Mouse (Mus musculus) kidney, adult 8-10 months (tissue): ENCODE data around the gene Ppib.

Experiments
- DNase-seq, 2 experiments: peaks; one replicate each; pipeline ENCODE4 v3.0.0; 2022

The Ppib gene

DNA sequence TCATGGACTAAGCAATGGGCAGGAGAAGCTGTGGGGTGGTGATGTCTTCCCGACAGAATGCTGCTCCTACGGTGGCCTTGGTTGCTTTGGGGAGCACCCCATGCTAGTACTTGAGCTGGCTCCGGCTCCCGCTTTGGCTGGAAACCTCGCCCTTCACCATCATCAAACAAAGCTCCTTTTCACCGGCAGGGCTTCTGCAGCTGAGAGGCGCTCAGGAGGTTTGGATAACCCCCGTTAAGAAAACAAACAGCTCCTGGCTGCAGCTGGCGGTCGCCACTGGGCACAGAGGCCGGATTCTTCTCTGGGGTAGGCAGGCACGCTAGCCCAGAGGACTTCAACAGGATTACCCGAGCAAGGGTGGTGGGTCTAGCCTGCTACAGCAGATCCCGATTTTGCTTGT lies 18.5 kb downstream of the Ppib start:
- no peak for DNase-seq

DNA sequence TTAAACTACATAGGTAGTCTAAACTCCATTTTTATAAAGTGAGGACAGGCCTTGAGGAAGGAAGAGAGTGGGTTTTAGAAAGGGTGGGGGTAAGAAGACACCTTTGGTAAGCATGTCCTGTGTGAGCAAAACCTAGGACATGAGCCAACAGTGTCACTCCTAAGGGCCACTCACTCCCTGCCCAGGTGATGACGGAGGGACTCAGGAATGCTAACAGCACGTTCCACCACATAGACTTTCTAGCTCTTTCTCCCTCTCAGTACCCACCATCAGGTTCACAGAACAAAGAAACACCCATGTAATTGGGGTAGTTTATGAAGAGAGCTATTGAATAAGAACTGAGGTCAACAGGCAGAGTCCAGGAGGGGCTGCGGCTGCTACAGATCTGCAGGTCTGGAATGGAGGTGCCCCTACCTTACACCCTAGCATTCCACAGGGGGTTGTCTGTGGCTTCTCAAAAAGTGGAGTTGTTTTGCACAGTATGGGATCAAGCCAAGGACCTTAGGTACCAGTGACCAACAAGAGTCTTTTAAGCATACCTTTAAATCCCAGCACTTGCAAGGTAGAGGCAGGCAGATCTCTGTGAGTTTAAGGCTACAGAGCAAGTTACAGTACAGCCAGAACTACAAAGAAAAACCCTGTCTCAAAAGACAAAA lies 20.9 kb downstream of the Ppib start:
- no peak for DNase-seq

DNA sequence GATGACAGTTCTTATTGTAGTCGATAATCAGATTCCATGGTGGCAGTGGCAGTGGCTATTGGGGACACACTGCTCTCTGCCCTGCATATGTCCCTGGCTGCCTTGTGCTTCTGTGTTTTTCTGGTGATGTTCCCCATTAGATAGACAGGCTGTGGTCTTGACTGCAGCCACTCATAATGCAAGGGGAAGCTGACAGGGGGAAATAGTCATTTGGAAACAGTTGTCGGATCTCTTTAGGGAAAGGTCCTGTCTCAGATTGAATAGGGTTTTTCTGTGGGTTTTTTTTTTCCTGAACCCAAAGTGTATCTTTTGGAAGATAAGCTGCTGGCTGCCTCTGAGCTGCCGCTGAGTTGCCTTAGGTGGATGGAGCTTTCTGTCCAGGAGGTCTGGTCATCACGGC lies 22.0 kb downstream of the Ppib start:
- DNase-seq, result no peak

DNA sequence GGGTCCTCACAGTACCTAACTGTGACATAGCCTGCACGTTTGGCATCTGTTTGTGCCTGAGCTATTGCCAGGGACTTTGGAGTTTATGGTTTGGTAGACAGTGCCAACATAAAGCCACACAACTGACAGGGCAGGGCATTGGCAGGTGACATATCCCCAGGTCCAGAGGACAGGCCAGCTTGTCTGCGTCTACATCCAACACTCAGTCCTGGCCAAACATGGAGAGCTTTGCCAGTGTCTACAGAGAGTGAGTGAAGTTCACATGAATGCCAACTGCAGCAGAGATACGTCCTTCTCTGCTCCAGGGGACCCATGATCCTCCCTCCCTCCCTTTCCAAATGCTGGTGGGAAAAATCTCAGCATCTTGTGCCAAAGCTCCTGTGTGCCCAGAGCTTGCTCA lies 24.1 kb downstream of the Ppib start:
- no peak for DNase-seq

DNA sequence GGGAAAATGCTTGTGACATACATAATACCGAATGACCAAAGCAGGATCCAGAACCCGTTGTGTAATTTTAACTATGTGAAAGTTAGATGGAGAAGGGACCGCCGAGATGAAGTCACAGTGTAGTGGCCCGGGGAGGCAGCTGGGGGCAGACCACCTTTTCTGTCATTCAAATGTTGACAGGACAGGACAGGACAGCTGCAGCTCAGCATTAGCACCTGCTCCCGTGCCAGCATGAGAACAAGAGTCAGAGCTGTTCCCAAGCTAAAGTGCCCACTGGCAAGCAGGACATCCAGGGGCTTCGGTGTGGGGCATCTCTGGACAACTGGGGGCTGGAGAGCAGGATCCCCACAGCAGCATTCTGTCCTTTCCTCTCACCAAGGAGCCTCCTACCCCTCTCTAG lies 27.0 kb downstream of the Ppib start:
- no peak for DNase-seq

DNA sequence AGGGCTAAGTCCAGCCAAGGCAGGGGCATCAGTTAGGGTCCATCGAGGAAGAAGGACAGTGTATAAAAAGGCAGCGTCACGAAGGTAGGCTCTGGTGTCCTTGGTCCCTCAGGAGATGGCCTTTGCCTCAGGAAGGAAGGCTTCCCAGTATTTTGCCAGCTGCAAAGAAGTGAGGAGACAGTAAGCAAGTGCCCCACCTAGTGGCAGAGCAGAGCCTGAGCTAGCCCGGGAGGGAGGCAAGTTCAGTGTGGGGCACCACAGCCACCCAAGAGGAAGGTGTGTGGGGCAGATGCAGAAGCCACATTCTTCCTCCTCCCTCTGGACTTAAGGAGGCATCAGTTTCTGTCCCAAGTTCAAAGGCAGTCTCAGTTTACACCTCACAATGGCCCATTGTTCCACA lies 28.4 kb downstream of the Ppib start:
- peak; percentile 27 to 58 for DNase-seq

DNA sequence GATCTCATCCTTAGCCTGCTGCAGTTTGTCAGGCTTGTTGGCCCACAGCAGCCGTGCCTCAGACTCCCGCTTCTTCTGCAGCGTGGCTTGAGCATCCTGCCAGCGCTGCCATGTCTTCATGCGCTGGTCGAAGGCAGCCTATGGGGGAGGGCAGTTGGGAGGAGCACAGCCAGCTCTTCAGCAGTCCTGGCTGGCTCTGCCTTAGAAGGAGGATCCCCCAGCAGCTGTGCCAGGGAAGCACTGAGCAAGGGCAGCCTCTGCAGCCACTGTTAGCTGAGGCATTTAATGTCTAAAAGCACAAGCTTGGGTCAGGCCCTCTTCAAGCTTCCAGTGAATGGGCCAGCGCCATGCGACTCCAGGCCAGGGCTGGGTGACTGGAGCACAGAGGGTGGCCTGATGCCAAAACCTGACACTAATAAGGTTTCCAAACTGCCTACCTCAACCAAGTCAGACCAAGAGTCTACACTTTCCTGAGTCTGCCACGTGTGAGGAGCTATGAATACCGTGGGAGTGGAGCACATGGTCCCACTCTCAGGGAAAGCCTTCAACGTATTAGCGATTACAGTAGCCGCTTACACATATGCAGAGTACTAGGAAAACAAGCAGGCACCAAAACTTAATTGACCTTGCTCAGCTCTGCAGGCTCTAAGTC lies 30.7 kb downstream of the Ppib start:
- no peak for DNase-seq

DNA sequence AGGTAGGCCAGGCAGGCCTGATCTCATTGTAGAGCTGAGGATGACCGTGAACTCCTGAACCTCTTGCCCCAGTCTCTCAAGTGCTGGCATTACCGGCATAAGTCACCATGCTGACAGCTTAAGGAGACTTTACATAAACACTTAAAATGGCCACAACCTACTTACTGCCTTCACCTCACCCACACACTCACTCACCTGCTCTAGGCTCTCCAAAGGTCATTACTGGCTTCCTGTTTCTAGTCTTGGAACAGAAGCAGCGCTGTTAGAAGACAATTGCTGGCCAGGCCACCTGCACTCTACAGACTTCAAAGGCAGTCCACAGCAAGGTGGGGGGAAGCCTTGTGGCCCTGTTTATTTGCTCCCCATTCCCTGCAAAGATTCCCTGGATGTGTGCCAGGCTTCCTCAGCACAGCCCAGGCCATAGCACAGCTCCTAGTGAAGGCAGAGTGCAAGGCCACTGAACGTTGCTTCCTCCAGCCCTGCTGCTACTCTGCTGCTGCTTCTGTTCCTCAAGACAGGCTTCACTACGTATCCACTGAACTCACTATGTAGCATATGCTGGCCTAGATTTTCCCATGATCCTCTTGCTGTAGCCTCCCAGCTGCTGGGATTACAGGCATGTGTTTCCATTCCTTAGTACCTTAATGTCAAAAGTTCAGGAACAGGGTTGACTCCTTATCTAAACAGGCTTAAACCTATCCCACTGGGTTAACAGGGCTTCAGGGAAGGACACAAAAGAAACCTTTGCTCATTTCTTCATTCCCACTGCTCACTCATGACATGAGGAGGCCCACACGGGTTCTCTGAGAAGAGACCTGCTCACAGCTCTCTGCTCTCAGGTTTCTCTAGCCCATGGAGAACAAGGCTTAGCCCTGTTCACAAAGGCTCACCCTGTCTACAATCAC lies 31.6 kb downstream of the Ppib start:
- DNase-seq, result no peak

DNA sequence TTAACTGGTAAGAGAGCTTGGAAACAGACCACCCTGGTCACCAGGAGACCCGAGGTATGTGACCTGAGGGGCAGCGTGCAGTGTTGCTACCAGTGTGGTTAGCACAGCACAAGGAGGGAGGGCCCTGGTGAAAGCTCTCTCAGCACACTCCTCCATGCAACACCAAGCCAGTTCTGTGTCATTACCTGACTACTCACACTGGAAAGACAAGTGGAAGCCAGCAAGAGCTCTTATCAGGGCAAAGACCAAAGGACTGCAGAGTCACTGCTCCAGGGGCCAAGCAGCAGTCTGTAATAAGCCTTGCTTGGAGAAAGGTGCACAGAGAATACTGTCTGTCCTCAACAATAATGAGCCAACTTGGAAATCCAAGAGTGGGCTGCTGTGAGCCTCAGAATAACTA lies 32.6 kb downstream of the Ppib start:
- no peak for DNase-seq

DNA sequence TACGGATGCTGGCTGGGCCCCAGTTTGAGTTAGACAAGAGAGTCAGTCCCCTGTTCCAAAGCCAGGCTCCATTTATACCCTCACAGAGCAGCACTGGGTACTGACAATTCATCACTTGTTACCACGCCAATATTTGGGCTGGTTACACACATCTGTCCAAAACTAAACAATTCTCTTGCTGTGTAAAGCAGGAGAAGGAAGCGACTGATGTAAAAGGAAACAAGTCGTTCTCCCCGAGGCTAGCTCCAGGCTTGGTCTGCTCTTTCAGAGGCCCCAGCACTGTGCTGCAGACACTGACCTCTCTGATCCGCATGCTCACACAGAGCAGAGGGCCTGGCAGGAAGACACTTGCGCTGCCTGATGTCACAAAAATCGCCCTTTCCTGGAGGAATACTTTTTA lies 41.6 kb downstream of the Ppib start:
- no peak for DNase-seq

DNA sequence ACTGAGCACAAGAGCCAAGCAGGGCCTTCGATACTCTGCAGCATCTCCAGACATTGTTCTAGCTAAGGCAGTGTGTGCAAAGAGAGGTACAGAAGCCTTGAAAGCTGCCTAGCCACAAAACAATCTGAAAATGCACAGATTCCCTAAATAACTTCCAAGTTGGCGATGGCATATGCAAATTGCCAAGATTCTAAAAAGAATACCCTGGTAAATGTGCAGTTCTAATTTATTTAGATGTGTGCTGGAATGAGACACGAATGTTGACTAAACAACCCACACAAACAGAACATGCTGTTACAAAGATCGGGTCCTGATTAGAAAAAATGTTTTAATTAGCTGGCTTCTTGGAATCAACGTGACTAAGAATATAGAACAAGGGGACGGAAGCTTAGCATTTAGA lies 42.6 kb downstream of the Ppib start:
- no peak for DNase-seq

DNA sequence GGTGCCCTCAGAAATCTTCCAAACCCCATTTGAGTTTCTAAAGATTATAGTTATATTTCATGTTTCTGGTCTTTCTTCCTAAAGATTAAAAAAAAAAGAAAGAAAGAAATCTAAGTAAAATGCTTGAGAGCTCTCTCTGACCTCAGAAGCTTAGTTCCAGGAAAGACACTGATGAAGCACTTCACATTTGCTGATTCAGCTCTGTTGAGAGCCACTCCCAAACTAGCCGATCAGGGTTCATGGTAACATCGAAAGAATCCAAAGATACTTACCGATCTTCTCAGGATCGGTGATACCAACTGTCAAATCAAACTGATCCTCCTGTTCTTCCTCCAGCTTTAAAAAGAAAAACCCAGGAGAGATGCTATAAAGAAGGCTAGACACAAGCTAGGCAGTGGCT lies 44.6 kb downstream of the Ppib start:
- peak in 1 of 2 experiments; percentile 26 for DNase-seq

DNA sequence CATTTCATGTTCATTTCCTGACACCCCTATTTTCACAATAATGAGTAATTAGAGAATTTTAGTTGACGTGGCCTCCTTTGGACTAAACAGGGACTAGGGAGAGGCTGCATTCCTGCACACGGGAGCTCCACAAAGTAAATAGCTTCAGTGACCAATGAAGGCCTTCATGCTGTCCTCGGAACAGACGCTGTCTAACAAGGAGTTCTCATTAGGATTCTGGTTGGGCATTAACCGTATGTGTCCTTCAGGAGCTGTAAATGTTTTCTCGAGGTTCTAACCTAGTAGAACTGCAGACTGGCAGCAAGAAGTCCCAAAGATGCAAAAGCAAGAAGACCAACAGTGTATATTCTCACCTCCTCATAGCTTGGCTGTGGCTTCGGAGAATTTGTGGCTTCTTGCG lies 45.1 kb downstream of the Ppib start:
- DNase-seq, result peak; percentile 40 to 56

DNA sequence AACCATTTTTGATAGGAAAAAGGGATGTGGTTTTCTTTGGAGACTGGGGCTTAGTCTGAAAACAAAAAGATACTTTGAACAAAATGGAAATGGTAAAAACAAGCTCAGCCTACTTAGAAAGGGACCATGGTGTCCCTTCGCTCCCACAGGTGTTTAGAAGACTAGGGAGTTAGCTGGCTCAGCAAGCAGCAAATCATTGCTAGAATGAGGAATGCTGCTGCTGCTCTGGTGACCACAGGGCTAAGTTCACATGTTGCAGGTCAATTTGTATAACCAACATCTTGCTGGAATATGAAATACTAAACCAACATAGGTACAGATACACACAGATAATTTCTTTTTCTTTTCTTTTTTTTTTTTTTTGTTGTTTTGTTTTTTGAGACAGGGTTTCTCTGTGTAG lies 49.6 kb downstream of the Ppib start:
- peak; percentile 56 to 65 for DNase-seq

DNA sequence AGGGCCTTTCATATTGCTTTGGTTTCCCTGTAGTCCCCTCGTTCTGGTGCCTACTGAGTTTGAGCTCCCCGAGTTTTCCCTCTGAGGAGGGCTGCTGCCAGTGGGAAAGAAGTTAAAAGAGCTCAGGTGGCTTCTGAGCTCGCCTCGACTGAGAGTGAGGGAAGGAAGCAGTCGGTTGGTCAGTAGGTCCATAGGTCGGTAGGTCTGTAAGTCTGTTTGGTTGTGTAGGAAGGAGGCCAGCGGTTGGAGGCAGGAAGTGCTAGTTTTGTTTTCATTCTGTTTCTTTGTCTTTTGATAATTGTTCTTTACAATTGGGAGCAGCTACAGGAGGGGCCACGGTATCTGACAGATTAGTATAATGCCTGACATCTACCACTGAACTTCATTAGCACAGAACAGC lies 50.1 kb downstream of the Ppib start:
- peak in 1 of 2 experiments; percentile 33 for DNase-seq

DNA sequence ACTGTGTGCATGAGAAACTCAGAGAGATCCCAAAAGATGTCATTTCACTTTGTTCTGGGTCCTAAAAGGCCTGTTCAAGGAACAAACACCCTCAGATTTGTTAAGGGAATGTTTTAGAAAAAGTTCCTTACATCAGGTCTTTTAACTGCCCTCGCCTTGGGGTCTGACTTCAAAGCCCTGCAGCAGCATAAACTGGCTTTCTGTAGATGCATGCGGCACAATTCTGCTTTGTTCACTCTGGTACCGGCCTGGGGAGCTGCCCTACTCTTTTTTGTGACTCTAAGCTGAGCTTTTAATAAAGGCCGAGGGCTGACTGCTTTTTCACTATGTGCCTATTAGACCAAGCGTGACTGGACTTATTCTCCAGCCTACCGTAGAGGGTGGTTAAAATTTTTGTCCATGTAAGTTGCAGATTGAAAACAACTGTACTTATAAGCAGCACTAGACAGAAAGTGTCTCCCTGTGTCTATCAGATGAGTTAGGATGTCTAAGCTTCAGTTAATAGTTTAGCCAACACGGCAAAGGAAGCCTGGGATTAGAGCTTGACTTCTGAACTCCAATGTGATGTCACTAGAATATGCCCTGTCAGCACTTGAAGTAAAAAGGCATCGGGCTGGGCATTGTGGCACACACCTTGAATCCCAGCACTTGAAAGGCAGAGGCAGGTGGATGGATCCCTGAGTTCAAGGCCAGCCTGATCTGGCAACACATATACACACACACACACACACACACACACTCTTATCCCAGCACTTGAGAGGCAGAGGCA lies 50.8 kb downstream of the Ppib start:
- peak; percentile 55 to 75 for DNase-seq

DNA sequence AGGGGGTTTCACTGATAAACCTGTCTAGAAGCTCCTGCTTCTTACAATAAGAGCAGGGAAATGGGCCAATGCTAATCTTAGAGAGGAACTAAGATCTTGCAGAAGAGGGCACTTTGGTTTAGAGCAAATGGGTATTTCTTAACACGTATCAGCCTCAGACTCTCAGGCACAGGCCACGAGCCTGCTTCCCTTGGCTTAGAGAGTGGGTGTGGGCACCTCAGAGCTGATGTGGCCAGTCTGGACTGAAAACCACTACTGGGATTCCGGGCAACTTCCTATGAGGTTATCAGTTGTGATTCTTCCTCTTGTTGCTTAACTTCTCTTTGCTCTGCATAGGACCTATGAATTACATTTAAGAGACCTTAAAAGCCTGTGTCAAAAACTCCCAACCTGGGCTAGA lies 54.3 kb downstream of the Ppib start:
- no peak for DNase-seq
